Mouse (Mus musculus) CH12.LX (cell line): ENCODE measurements around the gene Akap10. TPM values are rescaled to one million over a fixed set of nuclear protein-coding genes. Genes with fewer than 3 reads are reported as not detected.

Experiments used
- DNase-seq: peaks from one replicate; pipeline ENCODE4 v3.0.0-alpha.2; 2013; ENCODE audit errors: extremely low read depth
- H3K27ac ChIP-seq: 2 replicates; pipeline ENCODE4 v1.5.1; 2012; ENCODE audit warnings: low read depth, mild to moderate bottlenecking, control low read depth, moderate library complexity; ENCODE audit not compliant: insufficient read depth
- H3K27me3 ChIP-seq: replicated peaks from 2 replicates; pipeline ENCODE3; 2012; ENCODE audit warnings: inconsistent platforms
- H3K36me3 ChIP-seq, 2 experiments: replicated peaks in 1 of 2; 2 replicates each; pipeline versions ENCODE3 to v1.6.1; 2012; ENCODE audit warnings: inconsistent platforms in 1 of 2, low read length in 1 of 2, mild to moderate bottlenecking in 1 of 2, mixed read lengths in 1 of 2, moderate library complexity in 1 of 2; ENCODE audit not compliant: control insufficient read depth in 1 of 2, insufficient read depth in 1 of 2
- H3K4me1 ChIP-seq, 2 experiments: 2 replicates each; pipeline ENCODE4 v1.6.1; 2012; ENCODE audit warnings: inconsistent platforms in 1 of 2, moderate library complexity in 1 of 2; ENCODE audit not compliant: insufficient read depth in 2 of 2, control insufficient read depth in 1 of 2
- H3K4me2 ChIP-seq: 2 replicates; pipeline ENCODE4 v1.6.1; 2012; ENCODE audit warnings: low read depth, mild to moderate bottlenecking, control low read depth; ENCODE audit not compliant: poor library complexity, insufficient read depth, severe bottlenecking
- H3K4me3 ChIP-seq, 3 experiments: fragments of 150-350 bp in 1 of 3; sonication (generic) in 1 of 3; replicated peaks in 1 of 3; 2 replicates each; pipeline versions ENCODE3 to v1.5.1; 2011 to 2012; ENCODE audit warnings: low read depth in 2 of 3, low read length in 2 of 3, mild to moderate bottlenecking in 2 of 3, moderate library complexity in 2 of 3, control low read depth in 1 of 3, improper control_type of control experiment in 1 of 3, inconsistent platforms in 1 of 3, mixed read lengths in 1 of 3; ENCODE audit not compliant: poor library complexity in 1 of 3
- H3K79me2 ChIP-seq: replicated peaks from 2 replicates; pipeline ENCODE4 v1.6.1; 2012; ENCODE audit warnings: mild to moderate bottlenecking, moderate library complexity; ENCODE audit not compliant: control insufficient read depth, poor library complexity, insufficient read depth, severe bottlenecking; ENCODE audit errors: extremely low read depth
- H3K9ac ChIP-seq: 2 replicates; pipeline ENCODE4 v1.6.1; 2012; ENCODE audit warnings: low read depth, mild to moderate bottlenecking, control low read depth, moderate library complexity; ENCODE audit not compliant: insufficient read depth
- H3K9me3 ChIP-seq: replicated peaks from 2 replicates; pipeline ENCODE3; 2012; ENCODE audit warnings: low read length, inconsistent platforms, mixed read lengths
- BHLHE40 ChIP-seq: IDR thresholded peaks from 2 replicates; pipeline ENCODE4 v1.6.1; 2011; ENCODE audit warnings: mild to moderate bottlenecking, low read depth, low read length, improper control_type of control experiment
- CHD1 ChIP-seq: IDR thresholded peaks from 2 replicates; pipeline ENCODE4 v1.6.1; 2012; ENCODE audit warnings: low read depth, low read length, improper control_type of control experiment, inconsistent platforms
- CHD2 ChIP-seq: IDR thresholded peaks from 2 replicates; pipeline ENCODE4 v1.6.1; 2011; ENCODE audit warnings: low read length, improper control_type of control experiment
- CTCF ChIP-seq, 2 experiments: IDR thresholded peaks in 1 of 2; conservative IDR thresholded peaks in 1 of 2; 2 replicates each; pipeline ENCODE4 v1.5.1; 2011 to 2012; ENCODE audit warnings: low read depth in 2 of 2, low read length in 2 of 2, improper control_type of control experiment in 1 of 2, inconsistent platforms in 1 of 2, mild to moderate bottlenecking in 1 of 2, moderate library complexity in 1 of 2
- E2F4 ChIP-seq: IDR thresholded peaks from 2 replicates; pipeline ENCODE4 v1.6.1; 2011; ENCODE audit warnings: low read depth, low read length, improper control_type of control experiment; ENCODE audit not compliant: insufficient replicate concordance
- HCFC1 ChIP-seq: IDR thresholded peaks from 2 replicates; pipeline ENCODE4 v1.6.1; 2012; ENCODE audit warnings: low read depth, mild to moderate bottlenecking, inconsistent platforms, low read length, improper control_type of control experiment
- IRF4 ChIP-seq: IDR thresholded peaks from 2 replicates; pipeline ENCODE4 v1.6.1; 2014; ENCODE audit warnings: low read depth, mild to moderate bottlenecking, inconsistent platforms, low read length, improper control_type of control experiment
- JUN ChIP-seq: IDR thresholded peaks from 2 replicates; pipeline ENCODE4 v1.6.1; 2011; ENCODE audit warnings: low read depth, mild to moderate bottlenecking, low read length, improper control_type of control experiment, moderate library complexity; ENCODE audit not compliant: insufficient read depth
- KAT2A ChIP-seq: IDR thresholded peaks from 2 replicates; pipeline ENCODE4 v1.6.1; 2012; ENCODE audit warnings: low read length, improper control_type of control experiment, inconsistent platforms; ENCODE audit not compliant: insufficient replicate concordance
- MAFK ChIP-seq: IDR thresholded peaks from 2 replicates; pipeline ENCODE4 v1.6.1; 2011; ENCODE audit warnings: low read length, improper control_type of control experiment; ENCODE audit not compliant: insufficient replicate concordance
- MAX ChIP-seq: IDR thresholded peaks from 2 replicates; pipeline ENCODE4 v1.6.1; 2011; ENCODE audit warnings: low read length, improper control_type of control experiment
- MEF2A ChIP-seq: IDR thresholded peaks from 2 replicates; pipeline ENCODE4 v1.6.1; 2014; ENCODE audit warnings: low read depth, mild to moderate bottlenecking, inconsistent platforms, low read length, improper control_type of control experiment, borderline replicate concordance
- MXI1 ChIP-seq: IDR thresholded peaks from 2 replicates; pipeline ENCODE4 v1.6.1; 2011; ENCODE audit warnings: mild to moderate bottlenecking, low read depth, low read length, improper control_type of control experiment
- MYC ChIP-seq: IDR thresholded peaks from 2 replicates; pipeline ENCODE4 v1.6.1; 2011; ENCODE audit warnings: low read depth, mild to moderate bottlenecking, improper control_type of control experiment, low read length
- NELFE ChIP-seq: IDR thresholded peaks from 2 replicates; pipeline ENCODE4 v1.6.1; 2011; ENCODE audit warnings: low read depth, low read length, improper control_type of control experiment
- RAD21 ChIP-seq: IDR thresholded peaks from 2 replicates; pipeline ENCODE4 v1.6.1; 2011; ENCODE audit warnings: low read depth, mild to moderate bottlenecking, low read length, improper control_type of control experiment, moderate library complexity
- RCOR1 ChIP-seq: conservative IDR thresholded peaks from 2 replicates; pipeline ENCODE4 v1.6.1; 2012; ENCODE audit warnings: low read depth, mild to moderate bottlenecking, inconsistent platforms, low read length, improper control_type of control experiment
- SMC3 ChIP-seq: IDR thresholded peaks from 2 replicates; pipeline ENCODE4 v1.6.1; 2011; ENCODE audit warnings: low read depth, low read length, improper control_type of control experiment
- TBP ChIP-seq: conservative IDR thresholded peaks from 2 replicates; pipeline ENCODE4 v1.6.1; 2011; ENCODE audit warnings: low read depth, low read length, improper control_type of control experiment
- TCF12 ChIP-seq: IDR thresholded peaks from 2 replicates; pipeline ENCODE4 v1.6.1; 2014; ENCODE audit warnings: low read depth, mild to moderate bottlenecking, inconsistent platforms, low read length, improper control_type of control experiment
- USF1 ChIP-seq: IDR thresholded peaks from 2 replicates; pipeline ENCODE4 v1.6.1; 2014; ENCODE audit warnings: low read depth, mild to moderate bottlenecking, inconsistent platforms, low read length, improper control_type of control experiment
- ZC3H11A ChIP-seq: IDR thresholded peaks from 2 replicates; pipeline ENCODE4 v1.6.1; 2012; ENCODE audit warnings: low read depth, mild to moderate bottlenecking, inconsistent platforms, low read length, improper control_type of control experiment
- ZKSCAN1 ChIP-seq: IDR thresholded peaks from 2 replicates; pipeline ENCODE4 v1.6.1; 2012; ENCODE audit warnings: low read depth, inconsistent platforms, low read length, improper control_type of control experiment, borderline replicate concordance
- ZMIZ1 ChIP-seq: IDR thresholded peaks from 2 replicates; pipeline ENCODE4 v1.6.1; 2012; ENCODE audit warnings: low read depth, mild to moderate bottlenecking, inconsistent platforms, low read length, improper control_type of control experiment
- ZNF384 ChIP-seq: IDR thresholded peaks from 2 replicates; pipeline ENCODE4 v1.6.1; 2012; ENCODE audit warnings: low read depth, low read length, improper control_type of control experiment, inconsistent platforms
- dilution Hi-C: fragments of 300-500 bp; cut with MboI; formaldehyde crosslinking; loops from 2 replicates; pipeline ENCODE4 v1.14.3; 2020; ENCODE audit warnings: low sequenced_read_pairs; ENCODE audit not compliant: extremely low pct_unique_long_range_greater_than_20kb, extremely low pct_ligation_motif_present
- in situ Hi-C: fragments of 300-500 bp; cut with MboI; formaldehyde crosslinking; loops from 3 replicates; pipeline ENCODE4 v1.14.3; 2019; ENCODE audit warnings: low sequenced_read_pairs, low pct_ligation_motif_present, low pct_unique_long_range_greater_than_20kb, mixed read lengths
- polyA plus RNA-seq: library from polyadenylated mRNA; unstranded; fragments of >175 nt; gene quantifications from 2 replicates; pipeline ENCODE4 v1.2.1, GENCODE M21; 2012; ENCODE audit warnings: low read depth; ENCODE audit not compliant: insufficient read length
- total RNA-seq, 2 experiments: library from RNA; depleted of rRNA; stranded (reverse); fragments of 300-350 nt in 1 of 2; fragments of >200 nt in 1 of 2; gene quantifications; 2 replicates each; pipeline ENCODE4 v1.2.3; 2012 to 2014

The Akap10 gene
- total and polyA plus RNA-seq, 3 experiments, result 24.1 to 38.4 (median 25.3) TPM

GRCm38 (mm10) chr11:61955136-61955535 lies 25.1 kb upstream of the Akap10 start:
- Histone ChIP-seq H3K36me3 (no peaks in the 10 kb centered on the region), H3K27me3 (no peaks in the 10 kb centered on the region), H3K9ac (no peak overlapping the region), H3K4me3 (no peak overlapping the region), H3K27ac (no peak overlapping the region), H3K4me2 (0 out of 2 replicates have a peak overlapping the region, but pooled peaks have one; percentile 21), H3K4me1 (peaks cover 3 to 15% of the 10 kb centered on the region in 2 experiments; a peak in 3 of 4 replicates), H3K79me2 (no peaks in the 10 kb centered on the region), H3K9me3 (peaks cover 14% of the 10 kb centered on the region)
- TF ChIP-seq BHLHE40 (0 out of 2 replicates have a peak, but pooled peaks have one; percentile 14), ZKSCAN1 (no peak)
- no peak for DNase-seq
- dilution Hi-C loops (no loop called here), in situ Hi-C loops (loop anchor here (5.0 kb wide), 1 partner anchor 42 kb away; no protein-coding TSS in a partner anchor)

DNA sequence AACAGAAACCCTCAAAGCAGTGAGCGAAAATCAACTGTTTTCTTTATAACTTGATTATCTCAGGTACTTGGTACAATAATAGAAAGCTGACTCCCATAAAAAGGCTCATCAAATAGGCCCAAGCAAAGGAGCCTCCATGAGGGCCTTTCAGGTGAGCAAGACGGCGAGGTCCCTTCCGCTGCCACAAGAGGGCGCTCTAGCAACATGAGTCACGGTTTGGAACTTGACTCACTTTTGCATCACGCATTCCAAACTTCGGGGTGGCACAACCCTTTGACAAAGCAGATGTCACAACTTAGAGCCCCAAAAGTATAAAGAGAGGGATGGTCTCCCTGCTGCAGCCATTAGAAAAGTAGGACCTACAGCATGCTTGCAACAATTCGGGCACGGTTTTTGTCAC lies 20.6 kb upstream of the Akap10 start:
- H3K9ac ChIP-seq, result no peak overlapping the region
- H3K4me3 ChIP-seq, result no peak overlapping the region
- peak; percentile 87 for DNase-seq
- H3K4me2 ChIP-seq, result no peak overlapping the region; the same call in 1 of the 2 replicates
- no peaks in the 10 kb centered on the region for H3K9me3 ChIP-seq
- TF ChIP-seq CTCF (conservative IDR thresholded peaks at IDR 0.05 in 1 of 2, IDR thresholded peaks at IDR 0.05 in 1 of 2; ENCODE audit: low read depth in 2 of 2, low read length in 2 of 2) (peak; percentile 86 to 99), RAD21 (peak; percentile 100), IRF4 (peak; percentile 41; the same call in 1 of the 2 replicates), TCF12 (no peak), MAX (no peak), SMC3 (peak; percentile 98), ZC3H11A (peak; percentile 89)
- H3K4me1 ChIP-seq, result peaks cover 0 to 17% of the 10 kb centered on the region in 2 experiments; a peak in 3 of 4 replicates
- H3K79me2 ChIP-seq, result no peaks in the 10 kb centered on the region
- in situ Hi-C loops, result loop anchor here (5.0 kb wide), 3 partner anchors 97 to 332 kb away; partner anchors contain the start of genes Ttc19 and Zswim7
- H3K36me3 ChIP-seq, result no peaks in the 10 kb centered on the region
- no peaks in the 10 kb centered on the region for H3K27me3 ChIP-seq
- dilution Hi-C loops, result no loop called here
- H3K27ac ChIP-seq, result no peak overlapping the region

GRCm38 (mm10) chr11:61949315-61949714 lies 19.3 kb upstream of the Akap10 start:
- Histone ChIP-seq H3K9ac (no peak overlapping the region), H3K4me1 (peaks cover 0 to 13% of the 10 kb centered on the region in 2 experiments; a peak in 2 of 4 replicates), H3K36me3 (no peaks in the 10 kb centered on the region), H3K27me3 (no peaks in the 10 kb centered on the region), H3K4me3 (no peak overlapping the region), H3K27ac (no peak overlapping the region), H3K9me3 (no peaks in the 10 kb centered on the region), H3K4me2 (no peak overlapping the region), H3K79me2 (no peaks in the 10 kb centered on the region)
- dilution Hi-C loops, result no loop called here
- in situ Hi-C loops, result no loop called here
- DNase-seq, result peak; percentile 61
- TF ChIP-seq JUN, result no peak
- no peak for TF ChIP-seq ZMIZ1
- TF ChIP-seq CHD2, result peak; percentile 39; the same call in 1 of the 2 replicates
- TF ChIP-seq MYC, result peak; percentile 43; the same call in 1 of the 2 replicates
- no peak for TF ChIP-seq USF1
- no peak for TF ChIP-seq TCF12
- TF ChIP-seq MEF2A, result no peak
- no peak for TF ChIP-seq MXI1
- TF ChIP-seq E2F4, result no peak
- TF ChIP-seq KAT2A, result no peak
- TF ChIP-seq TBP, result no peak
- TF ChIP-seq CTCF (conservative IDR thresholded peaks at IDR 0.05 in 1 of 2, IDR thresholded peaks at IDR 0.05 in 1 of 2; ENCODE audit: low read depth in 2 of 2, low read length in 2 of 2), result peak in 1 of 2 experiments; percentile 79; a peak in 3 of 4 replicates
- TF ChIP-seq IRF4, result no peak
- no peak for TF ChIP-seq ZNF384
- no peak for TF ChIP-seq HCFC1
- TF ChIP-seq RCOR1, result no peak
- TF ChIP-seq NELFE, result no peak
- TF ChIP-seq RAD21, result peak; percentile 70
- peak; percentile 61 for TF ChIP-seq SMC3
- TF ChIP-seq MAFK, result no peak
- TF ChIP-seq CHD1, result no peak
